Mouse (Mus musculus): ENCODE measurements around the gene Ank3. TPM values are rescaled to one million over a fixed set of nuclear protein-coding genes. Genes with fewer than 3 reads are reported as not detected.

Ank3 gene
- polyA plus RNA-seq, 1 experiment from 2014 or later: 34.9 TPM

GRCm38 (mm10) chr10:69573054-69573453 lies 174.5 kb downstream of the Ank3 start:
- Histone ChIP-seq H3K9me3 (replicated peaks) (no peaks in the 10 kb centered on the region), H3K4me3 (no peak overlapping the region), H3K27me3 (ENCODE audit: low read depth, poor library complexity, severe bottlenecking) (peaks cover 60% of the 10 kb centered on the region), H3K27ac (replicated peaks) (no peak overlapping the region), H3K36me3 (no peaks in the 10 kb centered on the region), H3K4me1 (peaks cover 69% of the 10 kb centered on the region)
- DNase-seq (ENCODE audit: low spot score): no peak
- WGBS: 24% methylated on average over 7 of the region's 7 CpGs

GRCm38 (mm10) chr10:69573746-69574145 lies 175.2 kb downstream of the Ank3 start:
- H3K9me3 ChIP-seq (replicated peaks): no peaks in the 10 kb centered on the region
- DNase-seq (ENCODE audit: low spot score): no peak
- 6% methylated on average over 3 of the region's 3 CpGs for WGBS
- H3K36me3 ChIP-seq: no peaks in the 10 kb centered on the region
- H3K4me3 ChIP-seq: peak overlapping the region; percentile 34
- peaks cover 71% of the 10 kb centered on the region for H3K4me1 ChIP-seq
- peaks cover 60% of the 10 kb centered on the region for H3K27me3 ChIP-seq (ENCODE audit: low read depth, poor library complexity, severe bottlenecking)
- no peak overlapping the region for H3K27ac ChIP-seq (replicated peaks)

- peak; percentile 42 for DNase-seq (ENCODE audit: low spot score)
- peak overlapping the region; percentile 34 for H3K4me3 ChIP-seq
- under 1% methylated on average over 11 of the region's 11 CpGs for WGBS
- H3K27ac ChIP-seq (replicated peaks): no peak overlapping the region
- no peaks in the 10 kb centered on the region for H3K9me3 ChIP-seq (replicated peaks)
- no peaks in the 10 kb centered on the region for H3K36me3 ChIP-seq
- H3K27me3 ChIP-seq (ENCODE audit: low read depth, poor library complexity, severe bottlenecking): peaks cover 60% of the 10 kb centered on the region
- H3K4me1 ChIP-seq: peaks cover 66% of the 10 kb centered on the region
These were observed 175.7 kb downstream of the Ank3 start for GRCm38 (mm10) chr10:69574190-69574663.

GRCm38 (mm10) chr10:69574894-69575293 lies 176.3 kb downstream of the Ank3 start:
- Histone ChIP-seq H3K9me3 (replicated peaks) (no peaks in the 10 kb centered on the region), H3K4me3 (no peak overlapping the region), H3K27me3 (ENCODE audit: low read depth, poor library complexity, severe bottlenecking) (peaks cover 59% of the 10 kb centered on the region), H3K27ac (replicated peaks) (no peak overlapping the region), H3K4me1 (peaks cover 72% of the 10 kb centered on the region), H3K36me3 (no peaks in the 10 kb centered on the region)
- no peak for DNase-seq (ENCODE audit: low spot score)
- 26% methylated on average over 9 of the region's 9 CpGs for WGBS

GRCm38 (mm10) chr10:69575451-69575850 lies 176.9 kb downstream of the Ank3 start:
- Histone ChIP-seq H3K36me3 (no peaks in the 10 kb centered on the region), H3K4me1 (peaks cover 72% of the 10 kb centered on the region), H3K27ac (replicated peaks) (no peak overlapping the region), H3K9me3 (replicated peaks) (no peaks in the 10 kb centered on the region), H3K4me3 (no peak overlapping the region), H3K27me3 (ENCODE audit: low read depth, poor library complexity, severe bottlenecking) (peaks cover 54% of the 10 kb centered on the region)
- 68% methylated on average over 6 of the region's 6 CpGs for WGBS
- no peak for DNase-seq (ENCODE audit: low spot score)

GRCm38 (mm10) chr10:69576264-69576663 lies 177.7 kb downstream of the Ank3 start:
- Histone ChIP-seq H3K9me3 (replicated peaks) (no peaks in the 10 kb centered on the region), H3K27ac (replicated peaks) (no peak overlapping the region), H3K4me3 (no peak overlapping the region), H3K4me1 (peaks cover 64% of the 10 kb centered on the region), H3K36me3 (no peaks in the 10 kb centered on the region), H3K27me3 (ENCODE audit: low read depth, poor library complexity, severe bottlenecking) (peaks cover 45% of the 10 kb centered on the region)
- 86% methylated on average over 7 of the region's 7 CpGs for WGBS
- no peak for DNase-seq (ENCODE audit: low spot score)

- WGBS: 79% methylated on average over 15 of the region's 15 CpGs
- peaks cover 38% of the 10 kb centered on the region for H3K27me3 ChIP-seq (ENCODE audit: low read depth, poor library complexity, severe bottlenecking)
- H3K9me3 ChIP-seq (replicated peaks): no peaks in the 10 kb centered on the region
- no peak for DNase-seq (ENCODE audit: low spot score)
- no peak overlapping the region for H3K27ac ChIP-seq (replicated peaks)
- H3K4me3 ChIP-seq: no peak overlapping the region
- peaks cover 55% of the 10 kb centered on the region for H3K4me1 ChIP-seq
- no peaks in the 10 kb centered on the region for H3K36me3 ChIP-seq
These were observed 178.6 kb downstream of the Ank3 start for GRCm38 (mm10) chr10:69577061-69577728.

GRCm38 (mm10) chr10:69577729-69578061 lies 179.1 kb downstream of the Ank3 start:
- 86% methylated on average over 7 of the region's 7 CpGs for WGBS
- H3K27me3 ChIP-seq (ENCODE audit: low read depth, poor library complexity, severe bottlenecking): peaks cover 33% of the 10 kb centered on the region
- H3K27ac ChIP-seq (replicated peaks): no peak overlapping the region
- no peak for DNase-seq (ENCODE audit: low spot score)
- H3K36me3 ChIP-seq: no peaks in the 10 kb centered on the region
- H3K4me1 ChIP-seq: peaks cover 50% of the 10 kb centered on the region
- no peaks in the 10 kb centered on the region for H3K9me3 ChIP-seq (replicated peaks)
- H3K4me3 ChIP-seq: no peak overlapping the region

- Histone ChIP-seq H3K27ac (replicated peaks) (no peak overlapping the region), H3K4me1 (peaks cover 44% of the 10 kb centered on the region), H3K4me3 (no peak overlapping the region), H3K9me3 (replicated peaks) (no peaks in the 10 kb centered on the region), H3K27me3 (ENCODE audit: low read depth, poor library complexity, severe bottlenecking) (peaks cover 14% of the 10 kb centered on the region; the same call in 1 of the 2 replicates), H3K36me3 (no peaks in the 10 kb centered on the region)
- WGBS: 89% methylated on average over 12 of the region's 12 CpGs
- no peak for DNase-seq (ENCODE audit: low spot score)
These were observed 181.0 kb downstream of the Ank3 start for GRCm38 (mm10) chr10:69579585-69579984.

GRCm38 (mm10) chr10:69581525-69581924 lies 183.0 kb downstream of the Ank3 start:
- Histone ChIP-seq H3K27me3 (ENCODE audit: low read depth, poor library complexity, severe bottlenecking) (no peaks in the 10 kb centered on the region), H3K4me3 (no peak overlapping the region), H3K27ac (replicated peaks) (no peak overlapping the region), H3K36me3 (no peaks in the 10 kb centered on the region), H3K9me3 (replicated peaks) (no peaks in the 10 kb centered on the region), H3K4me1 (peaks cover 29% of the 10 kb centered on the region)
- DNase-seq (ENCODE audit: low spot score): no peak
- WGBS: 84% methylated on average over 2 of the region's 2 CpGs

GRCm38 (mm10) chr10:69583874-69584481 lies 185.4 kb downstream of the Ank3 start:
- peak overlapping the region; percentile 57; the same call in 1 of the 2 replicates for H3K27ac ChIP-seq (replicated peaks)
- no peaks in the 10 kb centered on the region for H3K36me3 ChIP-seq
- no peaks in the 10 kb centered on the region for H3K9me3 ChIP-seq (replicated peaks)
- DNase-seq (ENCODE audit: low spot score): peak; percentile 50
- H3K27me3 ChIP-seq (ENCODE audit: low read depth, poor library complexity, severe bottlenecking): no peaks in the 10 kb centered on the region
- H3K4me3 ChIP-seq: no peak overlapping the region
- 44% methylated on average over 11 of the region's 11 CpGs for WGBS
- peaks cover 23% of the 10 kb centered on the region for H3K4me1 ChIP-seq

GRCm38 (mm10) chr10:69584566-69584965 lies 186.0 kb downstream of the Ank3 start:
- peak overlapping the region; percentile 57; the same call in 1 of the 2 replicates for H3K27ac ChIP-seq (replicated peaks)
- H3K27me3 ChIP-seq (ENCODE audit: low read depth, poor library complexity, severe bottlenecking): no peaks in the 10 kb centered on the region
- peaks cover 19% of the 10 kb centered on the region for H3K4me1 ChIP-seq
- H3K4me3 ChIP-seq: no peak overlapping the region
- H3K9me3 ChIP-seq (replicated peaks): no peaks in the 10 kb centered on the region
- no peaks in the 10 kb centered on the region for H3K36me3 ChIP-seq
- DNase-seq (ENCODE audit: low spot score): no peak
- WGBS: 85% methylated on average over 5 of the region's 5 CpGs

- Histone ChIP-seq H3K4me1 (peaks cover 17% of the 10 kb centered on the region), H3K9me3 (replicated peaks) (no peaks in the 10 kb centered on the region), H3K27ac (replicated peaks) (no peak overlapping the region), H3K27me3 (ENCODE audit: low read depth, poor library complexity, severe bottlenecking) (no peaks in the 10 kb centered on the region), H3K4me3 (no peak overlapping the region), H3K36me3 (no peaks in the 10 kb centered on the region)
- WGBS: 90% methylated on average over 3 of the region's 3 CpGs
- DNase-seq (ENCODE audit: low spot score): no peak
These were observed 186.7 kb downstream of the Ank3 start for GRCm38 (mm10) chr10:69585271-69585670.

Measured in midbrain, embryonic 10.5 days (tissue).